Mouse (Mus musculus) limb, embryonic 11.5 days (tissue): ENCODE results near the gene Synpo2l. TPM values are rescaled to one million over a fixed set of nuclear protein-coding genes. Genes with fewer than 3 reads are reported as not detected.

ENCODE experiments used
- ATAC-seq: fragments of 200-750 bp; cut with Nextera tagmentation; 2 replicates; pipeline ENCODE4 v1.8.0; 2017; ENCODE audit warnings: low read depth; ENCODE audit not compliant: insufficient number of reproducible peaks, low FRiP score, low TSS enrichment
- DNase-seq: peaks from one replicate; pipeline ENCODE4 v3.0.0-alpha.2; 2015; ENCODE audit warnings: low spot score
- H3K27ac ChIP-seq: fragments of 300-500 bp; sonication (generic); replicated peaks from 2 replicates; pipeline ENCODE4 v1.5.1; 2014; ENCODE audit warnings: low read depth, mild to moderate bottlenecking, low read length
- H3K27me3 ChIP-seq: fragments of 300-500 bp; sonication (generic); 2 replicates; pipeline ENCODE4 v1.6.1; 2014; ENCODE audit warnings: mild to moderate bottlenecking, low read length, mixed read lengths; ENCODE audit not compliant: control insufficient read depth, insufficient read depth
- H3K36me3 ChIP-seq: fragments of 300-500 bp; sonication (generic); 2 replicates; pipeline ENCODE4 v1.6.1; 2014; ENCODE audit warnings: mild to moderate bottlenecking, low read length, moderate library complexity, mixed read lengths; ENCODE audit not compliant: control insufficient read depth, insufficient read depth
- H3K4me1 ChIP-seq: fragments of 300-500 bp; sonication (generic); 2 replicates; pipeline ENCODE4 v1.6.1; 2014; ENCODE audit warnings: low read length, mixed read lengths; ENCODE audit not compliant: control insufficient read depth, insufficient read depth
- H3K4me2 ChIP-seq: fragments of 300-500 bp; sonication (generic); 2 replicates; pipeline ENCODE4 v1.6.1; 2014; ENCODE audit warnings: low read depth, mild to moderate bottlenecking, moderate library complexity; ENCODE audit not compliant: severe bottlenecking
- H3K4me3 ChIP-seq: fragments of 300-500 bp; sonication (generic); 2 replicates; pipeline ENCODE4 v1.5.1; 2014; ENCODE audit warnings: low read depth, low read length
- H3K9ac ChIP-seq: fragments of 300-500 bp; sonication (generic); 2 replicates; pipeline ENCODE4 v1.6.1; 2014; ENCODE audit warnings: mild to moderate bottlenecking, low read length
- H3K9me3 ChIP-seq: fragments of 300-500 bp; sonication (generic); 2 replicates; pipeline ENCODE4 v1.6.1; 2016; ENCODE audit warnings: low read length; ENCODE audit not compliant: control insufficient read depth
- WGBS: fragments of 180-500 bp; shearing (Covaris S2); extraction: QIAGEN DNeasy Blood & Tissue Kit; methylation state at CpG from one replicate; pipeline ENCODE4 v1.1.7; 2014; 5-methylcytosine and 5-hydroxymethylcytosine counted together
- polyA plus RNA-seq: library from polyadenylated mRNA; unstranded; fragments of >200 nt; fragmentation: Nextera tagmentation; extraction: Ambion mirVana; gene quantifications from 2 replicates; pipeline ENCODE4 v1.2.1, GENCODE M21; 2014

Gene Synpo2l
- polyA plus RNA-seq, 1 experiment from 2014 or later = 4.8 TPM

GRCm38 (mm10) chr14:20659687-20660086 is 8.5 kb downstream of the Synpo2l start:
- no peak overlapping the region for H3K4me3 ChIP-seq
- no peaks in the 10 kb centered on the region for H3K36me3 ChIP-seq
- no peaks in the 10 kb centered on the region for H3K9me3 ChIP-seq
- no peak overlapping the region for H3K4me2 ChIP-seq
- WGBS = 93% methylated on average over 7 of the region's 7 CpGs
- H3K27me3 ChIP-seq = peaks cover 8% of the 10 kb centered on the region; the same call in 1 of the 2 replicates
- no peak for DNase-seq
- H3K27ac ChIP-seq = no peak overlapping the region
- peaks cover 7% of the 10 kb centered on the region; the same call in 1 of the 2 replicates for H3K4me1 ChIP-seq
- H3K9ac ChIP-seq = no peak overlapping the region
- ATAC-seq = no peak

- Histone ChIP-seq H3K4me3 (no peak overlapping the region), H3K27ac (no peak overlapping the region), H3K36me3 (no peaks in the 10 kb centered on the region), H3K4me1 (peaks cover 7% of the 10 kb centered on the region; the same call in 1 of the 2 replicates), H3K27me3 (peaks cover 8% of the 10 kb centered on the region; the same call in 1 of the 2 replicates), H3K9ac (no peak overlapping the region), H3K9me3 (no peaks in the 10 kb centered on the region), H3K4me2 (no peak overlapping the region)
- WGBS = 89% methylated on average over 6 of the region's 6 CpGs
- DNase-seq (no peak), ATAC-seq (no peak)
These were observed 9.3 kb downstream of the Synpo2l start for GRCm38 (mm10) chr14:20658902-20659301.

- Histone ChIP-seq H3K4me1 (peaks cover 7% of the 10 kb centered on the region; the same call in 1 of the 2 replicates), H3K9ac (no peak overlapping the region), H3K9me3 (no peaks in the 10 kb centered on the region), H3K4me3 (no peak overlapping the region), H3K27me3 (peaks cover 8% of the 10 kb centered on the region; the same call in 1 of the 2 replicates), H3K27ac (no peak overlapping the region), H3K36me3 (no peaks in the 10 kb centered on the region), H3K4me2 (no peak overlapping the region)
- DNase-seq (no peak), ATAC-seq (no peak)
These were observed 9.8 kb downstream of the Synpo2l start for GRCm38 (mm10) chr14:20658326-20658725.

GRCm38 (mm10) chr14:20656361-20656760 is 11.8 kb downstream of the Synpo2l start, which contains the start of gene Myoz1:
Gene Myoz1 (minus strand): TSS chr14:20656540.
- no peak within 1 kb of the TSS for H3K4me3 ChIP-seq
- H3K36me3 ChIP-seq = no peaks in the 10 kb centered on the region
- no peak within 1 kb of the TSS for H3K4me2 ChIP-seq
- no peaks in the 10 kb centered on the region for H3K27me3 ChIP-seq
- 41% methylated on average over 11 of the region's 11 CpGs for WGBS
- H3K4me1 ChIP-seq = no peaks in the 10 kb centered on the region
- DNase-seq (no peak), ATAC-seq (no peak)
- H3K9me3 ChIP-seq = no peaks in the 10 kb centered on the region
- H3K9ac ChIP-seq = no peak within 1 kb of the TSS
- no peak within 1 kb of the TSS for H3K27ac ChIP-seq

GRCm38 (mm10) chr14:20655731-20656130 is 12.4 kb downstream of the Synpo2l start:
- Histone ChIP-seq H3K27me3 (no peaks in the 10 kb centered on the region), H3K9me3 (no peaks in the 10 kb centered on the region), H3K9ac (no peak overlapping the region), H3K4me1 (no peaks in the 10 kb centered on the region), H3K4me2 (no peak overlapping the region), H3K4me3 (no peak overlapping the region), H3K36me3 (no peaks in the 10 kb centered on the region), H3K27ac (no peak overlapping the region)
- ATAC-seq (no peak), DNase-seq (no peak)
- WGBS = 81% methylated on average over 9 of the region's 9 CpGs

GRCm38 (mm10) chr14:20654690-20655421 is 13.3 kb downstream of the Synpo2l start:
- Histone ChIP-seq H3K9me3 (no peaks in the 10 kb centered on the region), H3K4me3 (no peak overlapping the region)

GRCm38 (mm10) chr14:20651722-20652256 is 16.4 kb downstream of the Synpo2l start:
- ATAC-seq = no peak
- no peak for DNase-seq
- no peak overlapping the region for H3K4me2 ChIP-seq
- no peaks in the 10 kb centered on the region for H3K27me3 ChIP-seq
- WGBS = 61% methylated on average over 4 of the region's 4 CpGs
- no peak overlapping the region for H3K4me3 ChIP-seq
- H3K36me3 ChIP-seq = no peaks in the 10 kb centered on the region
- H3K9me3 ChIP-seq = no peaks in the 10 kb centered on the region
- no peaks in the 10 kb centered on the region for H3K4me1 ChIP-seq
- no peak overlapping the region for H3K9ac ChIP-seq
- H3K27ac ChIP-seq = no peak overlapping the region

More at GRCm38 (mm10) chr14:20654690-20655421, 13.3 kb downstream of the Synpo2l start:
- 74% methylated on average over 9 of the region's 9 CpGs for WGBS
- Histone ChIP-seq H3K36me3 (no peaks in the 10 kb centered on the region), H3K27me3 (no peaks in the 10 kb centered on the region), H3K27ac (no peak overlapping the region), H3K4me2 (no peak overlapping the region), H3K9ac (no peak overlapping the region), H3K4me1 (no peaks in the 10 kb centered on the region)
- DNase-seq (no peak), ATAC-seq (no peak)

GRCm38 (mm10) chr14:20651000-20651399 is 17.2 kb downstream of the Synpo2l start:
- H3K4me3 ChIP-seq = no peak overlapping the region
- no peak overlapping the region for H3K9ac ChIP-seq
- H3K4me2 ChIP-seq = no peak overlapping the region
- H3K27me3 ChIP-seq = no peaks in the 10 kb centered on the region
- H3K4me1 ChIP-seq = no peaks in the 10 kb centered on the region
- 71% methylated on average over 2 of the region's 2 CpGs for WGBS
- no peak overlapping the region for H3K27ac ChIP-seq
- no peaks in the 10 kb centered on the region for H3K36me3 ChIP-seq
- DNase-seq (no peak), ATAC-seq (no peak)
- H3K9me3 ChIP-seq = no peaks in the 10 kb centered on the region
